Mouse (Mus musculus) lung, adult 2 months (tissue): ENCODE measurements around the gene Thap3.

Source experiments
- CTCF ChIP-seq: fragments of 200-500 bp; IDR thresholded peaks from 2 replicates; pipeline ENCODE4 v1.5.1; 2011; ENCODE audit warnings: mild to moderate bottlenecking, low read length, control low read depth; ENCODE audit not compliant: insufficient read depth
- POLR2A ChIP-seq: fragments of 200-500 bp; IDR thresholded peaks from 2 replicates; pipeline ENCODE4 v1.6.1; 2011; ENCODE audit warnings: low read depth, mild to moderate bottlenecking, control low read depth, low read length, borderline replicate concordance; ENCODE audit errors: extremely low read depth

- TF ChIP-seq CTCF: no peak
- TF ChIP-seq POLR2A: no peak
These were observed 39.7 kb upstream of the Thap3 start for GRCm38 (mm10) chr4:152028456-152028855.
